Mouse (Mus musculus) hindbrain, embryonic 10.5 days (tissue): ENCODE results near the gene D430042O09Rik. TPM values are rescaled to one million over a fixed set of nuclear protein-coding genes. Genes with fewer than 3 reads are reported as not detected.
A peak's percentile ranks its signal among the peaks of the same experiment; 100 is the strongest.

ENCODE experiments used
- DNase-seq: peaks from one replicate; pipeline ENCODE4 v3.0.0-alpha.2; 2017; ENCODE audit warnings: low spot score
- H3K27ac ChIP-seq: fragments of 300-500 bp; sonication (generic); 2 replicates; pipeline ENCODE4 v1.5.1; 2016; ENCODE audit warnings: mild to moderate bottlenecking, moderate library complexity
- H3K27me3 ChIP-seq: fragments of 300-500 bp; sonication (generic); 2 replicates; pipeline ENCODE4 v1.6.1; 2016; ENCODE audit warnings: mild to moderate bottlenecking; ENCODE audit not compliant: poor library complexity, insufficient read depth, severe bottlenecking
- H3K36me3 ChIP-seq: fragments of 300-500 bp; sonication (generic); 2 replicates; pipeline ENCODE4 v1.6.1; 2016; ENCODE audit warnings: mild to moderate bottlenecking, moderate library complexity
- H3K4me1 ChIP-seq: fragments of 300-500 bp; sonication (generic); replicated peaks from 2 replicates; pipeline ENCODE4 v1.6.1; 2016; ENCODE audit warnings: mild to moderate bottlenecking
- H3K4me3 ChIP-seq: fragments of 300-500 bp; sonication (generic); 2 replicates; pipeline ENCODE4 v1.5.1; 2016; ENCODE audit warnings: mild to moderate bottlenecking, moderate library complexity
- H3K9me3 ChIP-seq: fragments of 300-500 bp; sonication (generic); 2 replicates; pipeline ENCODE4 v1.6.1; 2016; ENCODE audit warnings: mild to moderate bottlenecking, moderate library complexity
- WGBS: fragments of 180-500 bp; shearing (Covaris S2); methylation state at CpG from one replicate; pipeline ENCODE4 v1.1.7; 2016; 5-methylcytosine and 5-hydroxymethylcytosine counted together
- polyA plus RNA-seq: library from polyadenylated mRNA; unstranded; fragments of >200 nt; fragmentation: Nextera tagmentation; extraction: Ambion mirVana; gene quantifications from 2 replicates; pipeline ENCODE4 v1.2.1, GENCODE M21; 2016

Gene D430042O09Rik
- polyA plus RNA-seq, 1 experiment from 2014 or later, result 11.8 TPM

GRCm38 (mm10) chr7:125899036-125899435, 191.3 kb downstream of the D430042O09Rik start:
- H3K27me3 ChIP-seq, result no peaks in the 10 kb centered on the region
- 60% methylated on average over 7 of the region's 7 CpGs for WGBS
- DNase-seq, result no peak

DNA sequence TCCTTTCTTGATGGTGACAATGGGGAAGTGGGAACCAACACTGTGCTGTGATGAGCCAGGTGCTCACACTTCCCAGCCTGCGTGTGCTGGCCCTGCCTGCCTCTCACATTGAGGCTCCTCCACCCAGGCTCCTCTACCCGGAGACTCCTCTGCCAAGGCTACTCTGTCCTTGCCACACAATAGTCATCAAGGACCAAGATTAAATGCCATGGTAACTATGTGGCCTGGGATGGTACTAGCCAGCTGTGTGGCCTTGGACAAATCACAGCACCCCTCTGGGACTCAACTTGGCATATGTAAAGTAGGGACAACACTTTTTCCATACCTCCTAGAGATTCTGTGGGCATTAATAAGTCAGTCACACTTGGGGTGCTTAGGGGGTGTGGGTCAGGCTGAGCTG, 192.2 kb downstream of the D430042O09Rik start:
- Histone ChIP-seq H3K27me3 (no peaks in the 10 kb centered on the region), H3K9me3 (no peaks in the 10 kb centered on the region), H3K4me3 (no peak overlapping the region), H3K36me3 (no peaks in the 10 kb centered on the region), H3K27ac (no peak overlapping the region), H3K4me1 (peaks cover 13% of the 10 kb centered on the region; the same call in 1 of the 2 replicates)
- no peak for DNase-seq
- 82% methylated on average over 2 of the region's 2 CpGs for WGBS

More at GRCm38 (mm10) chr7:125899036-125899435, 191.3 kb downstream of the D430042O09Rik start:
- no peak overlapping the region for H3K4me3 ChIP-seq
- H3K9me3 ChIP-seq, result no peaks in the 10 kb centered on the region
- H3K4me1 ChIP-seq, result peaks cover 13% of the 10 kb centered on the region; the same call in 1 of the 2 replicates
- H3K36me3 ChIP-seq, result no peaks in the 10 kb centered on the region
- H3K27ac ChIP-seq, result no peak overlapping the region

GRCm38 (mm10) chr7:125900386-125901161, 192.9 kb downstream of the D430042O09Rik start:
- no peaks in the 10 kb centered on the region for H3K27me3 ChIP-seq
- no peak for DNase-seq
- 73% methylated on average over 13 of the region's 13 CpGs for WGBS
- H3K4me3 ChIP-seq, result no peak overlapping the region
- H3K9me3 ChIP-seq, result no peaks in the 10 kb centered on the region
- no peaks in the 10 kb centered on the region for H3K36me3 ChIP-seq
- H3K4me1 ChIP-seq, result peaks cover 13% of the 10 kb centered on the region; the same call in 1 of the 2 replicates
- H3K27ac ChIP-seq, result 0 out of 2 replicates have a peak overlapping the region, but pooled peaks have one; percentile 17

GRCm38 (mm10) chr7:125920801-125921200, 213.1 kb downstream of the D430042O09Rik start:
- 75% methylated on average over 5 of the region's 5 CpGs for WGBS
- no peak for DNase-seq
- Histone ChIP-seq H3K36me3 (no peaks in the 10 kb centered on the region), H3K27me3 (no peaks in the 10 kb centered on the region), H3K9me3 (no peaks in the 10 kb centered on the region), H3K27ac (peak overlapping the region; percentile 26; the same call in 1 of the 2 replicates), H3K4me3 (no peak overlapping the region), H3K4me1 (peaks cover 10% of the 10 kb centered on the region; the same call in 1 of the 2 replicates)

GRCm38 (mm10) chr7:125924044-125924443, 216.4 kb downstream of the D430042O09Rik start:
- Histone ChIP-seq H3K36me3 (no peaks in the 10 kb centered on the region), H3K4me1 (peaks cover 9% of the 10 kb centered on the region; the same call in 1 of the 2 replicates), H3K27ac (no peak overlapping the region), H3K9me3 (no peaks in the 10 kb centered on the region), H3K4me3 (no peak overlapping the region), H3K27me3 (no peaks in the 10 kb centered on the region)
- no peak for DNase-seq
- WGBS, result 89% methylated on average over 5 of the region's 5 CpGs

Other genes with a start within 250 kb of the D430042O09Rik start
- 135 and 138 TPM in 2 replicates for gene Nsmce1, start 216.3 kb upstream of the D430042O09Rik start, polyA plus RNA-seq
- 5.8 and 7.2 TPM in 2 replicates for gene Il4ra, start 155.8 kb upstream of the D430042O09Rik start, polyA plus RNA-seq
- gene Il21r, start 104.5 kb upstream of the D430042O09Rik start, polyA plus RNA-seq, result 0.41 and 0.49 TPM in 2 replicates
- gene Gtf3c1, start 108 bp upstream of the D430042O09Rik start, polyA plus RNA-seq, result 44.0 and 45.1 TPM in 2 replicates